Mouse (Mus musculus) heart, adult 2 months (tissue): Measurements from ENCODE around the gene Sigirr. TPM values are rescaled to one million over a fixed set of nuclear protein-coding genes. Genes with fewer than 3 reads are reported as not detected.
A peak's percentile ranks its signal among the peaks of the same experiment; 100 is the strongest.

Source experiments
- DNase-seq, 2 experiments: peaks; one replicate each; pipeline ENCODE4 v3.0.0; 2021
- H3K27ac ChIP-seq: fragments of 200-600 bp; 2 replicates; pipeline ENCODE4 v1.8.1; 2022
- H3K27me3 ChIP-seq: fragments of 200-500 bp; 2 replicates; pipeline ENCODE4 v1.6.1; 2012; ENCODE audit warnings: mild to moderate bottlenecking, low read length, inconsistent platforms, mixed read lengths; ENCODE audit not compliant: control insufficient read depth, insufficient read depth
- H3K36me3 ChIP-seq: fragments of 200-500 bp; 2 replicates; pipeline ENCODE4 v1.6.1; 2012; ENCODE audit warnings: low read length, inconsistent platforms; ENCODE audit not compliant: control insufficient read depth, insufficient read depth
- H3K4me1 ChIP-seq: fragments of 200-500 bp; 2 replicates; pipeline ENCODE4 v1.6.1; 2011; ENCODE audit warnings: low read length; ENCODE audit not compliant: control insufficient read depth, insufficient read depth
- H3K4me3 ChIP-seq: fragments of 200-600 bp; 2 replicates; pipeline ENCODE4 v1.8.1; 2022
- H3K79me2 ChIP-seq: fragments of 200-500 bp; replicated peaks from 2 replicates; pipeline ENCODE4 v1.6.1; 2012; ENCODE audit warnings: mild to moderate bottlenecking, inconsistent platforms, low read length, moderate library complexity, mixed read lengths; ENCODE audit not compliant: control insufficient read depth, insufficient read depth
- H3K9ac ChIP-seq: fragments of 200-500 bp; 2 replicates; pipeline ENCODE4 v1.6.1; 2012; ENCODE audit warnings: low read depth, mild to moderate bottlenecking, control low read depth, inconsistent platforms, low read length, mixed read lengths
- CTCF ChIP-seq: fragments of 200-600 bp; IDR thresholded peaks from 2 replicates; pipeline ENCODE4 v1.8.1; 2022; ENCODE audit warnings: antibody characterized with exemption, mild to moderate bottlenecking, moderate library complexity
- EP300 ChIP-seq: fragments of 200-500 bp; IDR thresholded peaks from 2 replicates; pipeline ENCODE4 v1.6.1; 2011; ENCODE audit warnings: low read depth, low read length, control low read depth; ENCODE audit not compliant: insufficient read depth
- POLR2A ChIP-seq: fragments of 200-500 bp; IDR thresholded peaks from 2 replicates; pipeline ENCODE4 v1.6.1; 2011; ENCODE audit warnings: mild to moderate bottlenecking, low read depth, low read length, control low read depth; ENCODE audit not compliant: insufficient read depth
- WGBS: fragments of 180-500 bp; shearing (Covaris S2); methylation state at CpG from one replicate; pipeline ENCODE4 v1.1.7; 2018; 5-methylcytosine and 5-hydroxymethylcytosine counted together
- intact Hi-C: fragments of 180-260 bp; cut with DNase I; formaldehyde crosslinking; loops from one replicate; pipeline ENCODE4 v1.15.1; 2025
- polyA plus RNA-seq: library from polyadenylated mRNA; depleted of rRNA; stranded (reverse); fragments of >200 nt; gene quantifications from 2 replicates; pipeline ENCODE4 v1.2.3, GENCODE M21; 2012
- total RNA-seq, 2 experiments: library from RNA; stranded (reverse); gene quantifications; 2 replicates each; pipeline ENCODE4 v1.2.3; 2021

The Sigirr gene
- total and polyA plus RNA-seq, 3 experiments, result 4.5 to 9.4 (median 7.0) TPM

DNA sequence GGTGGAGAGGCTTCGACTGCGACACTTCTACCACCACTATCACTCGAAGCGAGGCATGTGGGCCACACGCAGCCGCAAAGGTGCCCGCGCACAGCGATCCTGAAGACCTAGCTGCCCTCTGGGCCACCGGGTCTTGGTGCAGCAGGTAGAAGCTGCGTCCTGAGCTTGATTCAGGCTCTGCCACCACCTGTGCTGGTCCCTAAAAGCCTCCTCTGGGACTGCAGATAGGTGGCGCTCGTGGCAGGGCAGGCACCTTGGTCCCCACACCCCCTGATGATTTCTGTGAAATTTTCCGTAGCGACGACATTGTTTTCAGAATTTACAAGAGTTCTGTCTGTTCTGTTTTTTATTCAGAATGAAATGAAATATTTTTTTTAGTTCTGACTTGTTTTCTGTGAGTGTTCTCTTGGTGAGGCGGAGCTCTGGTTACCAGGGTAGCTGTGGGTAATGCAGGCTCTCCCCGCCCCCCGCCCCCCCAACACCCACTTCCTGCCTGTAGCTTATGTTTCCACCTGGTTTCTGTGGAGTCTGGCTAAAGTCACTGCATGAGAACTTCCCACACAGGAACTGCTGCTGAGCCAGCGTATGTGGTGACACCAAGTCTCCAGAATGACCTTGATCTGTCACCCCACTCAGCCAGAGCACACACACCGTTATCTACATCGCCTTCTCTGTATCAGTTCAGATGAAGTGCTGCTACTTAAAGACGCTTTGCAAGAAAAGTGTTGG is 28.2 kb downstream of the Sigirr start:
- H3K4me3 ChIP-seq, result no peak overlapping the region
- no peak overlapping the region for H3K9ac ChIP-seq
- no peaks in the 10 kb centered on the region for H3K36me3 ChIP-seq
- no peaks in the 10 kb centered on the region for H3K79me2 ChIP-seq
- WGBS, result 16% methylated on average over 23 of the region's 23 CpGs
- TF ChIP-seq CTCF (peak; percentile 72), EP300 (no peak), POLR2A (no peak)
- intact Hi-C loops, result loop anchor here (5.0 kb wide), 1 partner anchor 105 kb away; no protein-coding TSS in a partner anchor
- DNase-seq, result no peak
- no peak overlapping the region for H3K27ac ChIP-seq
- peaks cover 3% of the 10 kb centered on the region; the same call in 1 of the 2 replicates for H3K27me3 ChIP-seq
- no peaks in the 10 kb centered on the region; the same call in 1 of the 2 replicates for H3K4me1 ChIP-seq

DNA sequence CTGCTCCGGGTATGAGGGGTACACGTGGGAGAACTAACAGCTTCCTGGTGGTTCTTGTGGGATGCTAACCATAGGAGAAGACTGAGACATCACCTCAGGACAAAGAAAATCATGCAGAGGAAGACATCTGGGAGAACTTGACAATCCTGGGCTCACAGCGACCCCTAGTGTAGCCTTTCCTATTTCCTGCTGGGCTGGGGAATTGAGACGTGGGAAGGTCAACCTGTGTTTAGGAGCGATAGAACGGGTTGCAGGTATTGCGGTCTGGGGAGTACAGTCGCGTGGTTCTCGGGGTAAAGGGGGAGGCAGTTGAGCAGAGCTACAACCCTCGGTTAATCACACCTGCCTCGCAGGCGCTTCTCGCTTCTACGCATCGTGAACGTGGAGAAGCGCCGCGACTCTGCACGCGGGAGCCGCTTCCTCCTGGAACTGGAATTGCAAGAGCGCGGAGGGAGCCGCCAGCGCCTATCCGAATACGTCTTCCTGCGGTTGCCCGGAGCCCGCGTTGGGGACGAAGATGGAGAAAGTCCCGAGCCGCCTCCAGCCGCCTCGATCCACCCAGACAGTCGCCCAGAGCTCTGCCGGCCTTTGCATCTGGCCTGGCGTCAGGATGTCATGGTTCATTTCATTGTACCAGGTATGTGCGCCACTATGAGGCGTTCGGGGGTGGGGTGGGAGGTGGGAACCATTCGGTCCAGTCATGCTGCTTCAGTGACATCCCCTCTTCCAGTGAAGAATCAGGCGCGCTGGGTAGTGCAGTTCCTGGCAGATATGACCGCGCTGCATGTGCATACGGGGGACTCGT is 30.1 kb downstream of the Sigirr start:
- no peaks in the 10 kb centered on the region; the same call in 1 of the 2 replicates for H3K4me1 ChIP-seq
- no peak overlapping the region for H3K27ac ChIP-seq
- no peaks in the 10 kb centered on the region for H3K36me3 ChIP-seq
- WGBS, result 2% methylated on average over 51 of the region's 51 CpGs
- H3K79me2 ChIP-seq, result no peaks in the 10 kb centered on the region
- H3K4me3 ChIP-seq, result peak overlapping the region; percentile 24; the same call in 1 of the 2 replicates
- intact Hi-C loops, result loop anchor here (1.0 to 5.0 kb wide), 2 partner anchors 107 to 162 kb away; no protein-coding TSS in a partner anchor
- no peak overlapping the region; the same call in 1 of the 2 replicates for H3K9ac ChIP-seq
- TF ChIP-seq POLR2A (no peak), CTCF (peak; percentile 81), EP300 (peak; percentile 56; the same call in 1 of the 2 replicates)
- peak; percentile 63 to 77 for DNase-seq
- peaks cover 3% of the 10 kb centered on the region; the same call in 1 of the 2 replicates for H3K27me3 ChIP-seq

DNA sequence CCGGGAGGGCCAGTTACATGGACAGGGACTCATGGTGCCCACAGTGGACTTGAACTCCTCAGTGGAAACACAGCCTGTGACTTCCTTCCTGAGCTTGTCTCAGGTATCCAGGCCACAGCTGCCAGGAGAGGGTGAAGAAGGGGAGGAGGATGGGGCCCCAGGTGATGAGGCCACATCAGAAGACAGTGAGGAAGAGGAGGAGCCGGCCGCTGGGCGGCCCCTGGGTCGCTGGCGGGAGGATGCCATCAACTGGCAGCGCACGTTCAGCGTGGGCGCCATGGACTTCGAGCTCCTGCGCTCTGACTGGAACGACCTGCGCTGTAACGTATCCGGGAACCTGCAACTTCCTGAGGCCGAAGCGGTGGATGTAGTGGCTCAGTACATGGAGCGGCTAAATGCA is 32.0 kb downstream of the Sigirr start:
- H3K79me2 ChIP-seq, result no peaks in the 10 kb centered on the region
- peaks cover 3% of the 10 kb centered on the region; the same call in 1 of the 2 replicates for H3K27me3 ChIP-seq
- TF ChIP-seq POLR2A, result no peak
- H3K4me3 ChIP-seq, result no peak overlapping the region
- intact Hi-C loops, result loop anchor here (2.0 kb wide), 1 partner anchor 20 kb away; no protein-coding TSS in a partner anchor
- H3K36me3 ChIP-seq, result no peaks in the 10 kb centered on the region
- no peak for DNase-seq
- no peak overlapping the region for H3K9ac ChIP-seq
- no peak overlapping the region for H3K27ac ChIP-seq
- no peaks in the 10 kb centered on the region; the same call in 1 of the 2 replicates for H3K4me1 ChIP-seq
- WGBS, result 62% methylated on average over 19 of the region's 19 CpGs

DNA sequence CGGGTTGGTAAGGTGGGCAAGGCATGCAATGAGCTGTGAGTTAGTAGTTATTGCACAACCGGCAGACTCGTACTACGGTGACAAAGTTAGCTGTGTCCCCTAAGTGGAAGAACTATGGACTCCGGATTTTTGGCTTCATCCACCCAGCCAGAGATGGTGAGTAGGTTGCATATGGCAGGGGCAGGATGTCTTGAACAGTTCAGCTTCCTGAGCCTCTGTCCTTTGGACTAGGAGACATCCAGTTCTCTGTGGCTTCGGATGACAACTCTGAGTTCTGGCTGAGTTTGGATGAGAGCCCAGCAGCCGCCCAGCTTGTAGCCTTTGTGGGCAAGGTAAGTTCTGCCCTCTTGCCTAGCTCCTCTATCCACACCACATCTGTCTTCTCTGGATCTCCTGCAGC is 35.8 kb downstream of the Sigirr start:
- H3K27ac ChIP-seq, result no peak overlapping the region
- DNase-seq, result no peak
- peaks cover 5% of the 10 kb centered on the region; the same call in 1 of the 2 replicates for H3K27me3 ChIP-seq
- H3K4me3 ChIP-seq, result no peak overlapping the region
- no peak overlapping the region for H3K9ac ChIP-seq
- H3K36me3 ChIP-seq, result no peaks in the 10 kb centered on the region
- H3K4me1 ChIP-seq, result no peaks in the 10 kb centered on the region; the same call in 1 of the 2 replicates
- WGBS, result 80% methylated on average over 7 of the region's 7 CpGs
- intact Hi-C loops, result no loop called here
- no peaks in the 10 kb centered on the region for H3K79me2 ChIP-seq
- TF ChIP-seq POLR2A, result no peak
- no peak for TF ChIP-seq CTCF
- TF ChIP-seq EP300, result no peak

DNA sequence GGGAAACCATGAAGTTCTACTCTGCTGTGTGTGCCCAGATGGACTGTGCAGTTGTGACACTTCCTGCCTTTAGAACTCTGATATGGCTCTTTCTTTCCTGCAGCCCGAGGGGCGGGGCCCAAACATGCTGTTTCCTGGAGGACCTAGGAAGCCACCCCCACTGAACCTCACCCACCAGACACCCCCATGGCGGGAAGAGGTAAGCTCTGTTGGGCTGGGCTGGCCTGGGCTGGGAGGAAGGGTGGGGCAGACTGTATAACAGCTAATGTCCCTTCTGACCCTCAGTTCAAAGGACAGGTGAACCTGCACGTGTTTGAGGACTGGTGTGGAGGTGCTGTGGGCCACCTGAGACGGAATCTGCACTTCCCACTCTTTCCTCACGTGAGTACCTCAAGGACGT is 36.2 kb downstream of the Sigirr start:
- H3K4me1 ChIP-seq, result no peaks in the 10 kb centered on the region; the same call in 1 of the 2 replicates
- intact Hi-C loops, result no loop called here
- H3K36me3 ChIP-seq, result no peaks in the 10 kb centered on the region
- DNase-seq, result no peak
- TF ChIP-seq EP300 (no peak), POLR2A (no peak), CTCF (no peak)
- H3K27me3 ChIP-seq, result peaks cover 5% of the 10 kb centered on the region; the same call in 1 of the 2 replicates
- no peak overlapping the region for H3K9ac ChIP-seq
- H3K27ac ChIP-seq, result no peak overlapping the region
- no peak overlapping the region for H3K4me3 ChIP-seq
- WGBS, result 54% methylated on average over 7 of the region's 7 CpGs
- H3K79me2 ChIP-seq, result no peaks in the 10 kb centered on the region
